Mouse (Mus musculus) forebrain, embryonic 11.5 days (tissue): ENCODE results near the gene Kcnab1. TPM values are rescaled to one million over a fixed set of nuclear protein-coding genes. Genes with fewer than 3 reads are reported as not detected.

Experiments used
- ATAC-seq: fragments of 200-750 bp; cut with Nextera tagmentation; replicated peaks from 2 replicates; pipeline ENCODE4 v1.8.0; 2017; ENCODE audit warnings: moderate TSS enrichment; ENCODE audit not compliant: low FRiP score
- DNase-seq: peaks from one replicate; pipeline ENCODE4 v3.0.0-alpha.2; 2017; ENCODE audit warnings: low spot score
- H3K27ac ChIP-seq: fragments of 300-500 bp; sonication (generic); 2 replicates; pipeline ENCODE4 v1.5.1; 2014; ENCODE audit warnings: low read depth, low read length
- H3K27me3 ChIP-seq: fragments of 300-500 bp; sonication (generic); 2 replicates; pipeline ENCODE4 v1.6.1; 2014; ENCODE audit warnings: mild to moderate bottlenecking, low read length, mixed read lengths; ENCODE audit not compliant: control insufficient read depth, insufficient read depth
- H3K36me3 ChIP-seq: fragments of 300-500 bp; sonication (generic); 2 replicates; pipeline ENCODE4 v1.6.1; 2014; ENCODE audit warnings: mild to moderate bottlenecking, low read length, moderate library complexity, mixed read lengths; ENCODE audit not compliant: control insufficient read depth, insufficient read depth
- H3K4me1 ChIP-seq: fragments of 300-500 bp; sonication (generic); replicated peaks from 2 replicates; pipeline ENCODE4 v1.6.1; 2014; ENCODE audit warnings: low read length, mixed read lengths; ENCODE audit not compliant: control insufficient read depth, insufficient read depth
- H3K4me2 ChIP-seq: fragments of 300-500 bp; sonication (generic); 2 replicates; pipeline ENCODE4 v1.6.1; 2014; ENCODE audit warnings: low read depth, mild to moderate bottlenecking, low read length, moderate library complexity, mixed read lengths; ENCODE audit not compliant: severe bottlenecking
- H3K4me3 ChIP-seq: fragments of 300-500 bp; sonication (generic); 2 replicates; pipeline ENCODE4 v1.5.1; 2014; ENCODE audit warnings: low read depth, low read length
- H3K9ac ChIP-seq: fragments of 300-500 bp; sonication (generic); 2 replicates; pipeline ENCODE4 v1.6.1; 2014; ENCODE audit warnings: low read length
- H3K9me3 ChIP-seq: fragments of 300-500 bp; sonication (generic); 2 replicates; pipeline ENCODE4 v1.6.1; 2016; ENCODE audit warnings: low read length, mixed read lengths; ENCODE audit not compliant: control insufficient read depth
- WGBS: fragments of 180-500 bp; shearing (Covaris S2); extraction: QIAGEN DNeasy Blood & Tissue Kit; methylation state at CpG from one replicate; pipeline ENCODE4 v1.1.7; 2014; 5-methylcytosine and 5-hydroxymethylcytosine counted together
- polyA plus RNA-seq: library from polyadenylated mRNA; unstranded; fragments of >200 nt; fragmentation: Nextera tagmentation; extraction: Ambion mirVana; gene quantifications from 2 replicates; pipeline ENCODE4 v1.2.1, GENCODE M21; 2014

Gene Kcnab1
- polyA plus RNA-seq, 1 experiment from 2014 or later, result 2.3 TPM

DNA sequence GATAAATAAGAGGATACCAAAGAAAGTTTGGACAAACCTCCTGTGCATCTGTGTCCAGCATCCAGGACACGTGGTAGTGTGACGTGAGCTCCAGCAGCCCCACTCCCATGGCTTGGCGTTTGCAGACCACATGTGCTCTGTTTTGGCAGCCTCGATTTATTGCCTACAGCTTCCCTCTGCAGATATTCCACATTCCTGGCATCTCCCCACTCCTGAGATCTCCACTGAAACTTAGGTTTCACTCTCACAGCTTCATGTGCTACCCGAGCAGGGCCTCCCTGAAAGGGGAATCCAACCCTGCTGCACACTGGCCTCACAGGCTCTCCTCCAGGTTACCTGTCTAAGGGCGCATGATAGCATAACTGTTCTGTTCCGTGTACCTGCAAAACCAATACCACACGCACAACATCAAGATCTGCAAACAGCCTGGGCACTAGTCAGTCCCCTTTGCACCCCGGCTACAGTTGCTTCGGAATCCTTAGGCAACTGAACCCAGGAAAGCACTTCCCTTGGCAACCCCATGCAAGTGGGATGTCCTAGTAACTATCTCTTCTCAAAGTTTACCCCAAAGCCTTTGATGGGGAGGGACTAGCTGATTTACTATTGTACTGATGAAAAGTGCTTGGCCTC is 228.8 kb downstream of the Kcnab1 start:
- Histone ChIP-seq H3K4me2 (no peak overlapping the region), H3K27me3 (no peaks in the 10 kb centered on the region), H3K27ac (no peak overlapping the region), H3K9me3 (no peaks in the 10 kb centered on the region), H3K4me3 (no peak overlapping the region), H3K9ac (no peak overlapping the region), H3K36me3 (no peaks in the 10 kb centered on the region), H3K4me1 (no peaks in the 10 kb centered on the region)
- no peak for ATAC-seq
- WGBS, result 85% methylated on average over 10 of the region's 10 CpGs
- DNase-seq, result no peak

DNA sequence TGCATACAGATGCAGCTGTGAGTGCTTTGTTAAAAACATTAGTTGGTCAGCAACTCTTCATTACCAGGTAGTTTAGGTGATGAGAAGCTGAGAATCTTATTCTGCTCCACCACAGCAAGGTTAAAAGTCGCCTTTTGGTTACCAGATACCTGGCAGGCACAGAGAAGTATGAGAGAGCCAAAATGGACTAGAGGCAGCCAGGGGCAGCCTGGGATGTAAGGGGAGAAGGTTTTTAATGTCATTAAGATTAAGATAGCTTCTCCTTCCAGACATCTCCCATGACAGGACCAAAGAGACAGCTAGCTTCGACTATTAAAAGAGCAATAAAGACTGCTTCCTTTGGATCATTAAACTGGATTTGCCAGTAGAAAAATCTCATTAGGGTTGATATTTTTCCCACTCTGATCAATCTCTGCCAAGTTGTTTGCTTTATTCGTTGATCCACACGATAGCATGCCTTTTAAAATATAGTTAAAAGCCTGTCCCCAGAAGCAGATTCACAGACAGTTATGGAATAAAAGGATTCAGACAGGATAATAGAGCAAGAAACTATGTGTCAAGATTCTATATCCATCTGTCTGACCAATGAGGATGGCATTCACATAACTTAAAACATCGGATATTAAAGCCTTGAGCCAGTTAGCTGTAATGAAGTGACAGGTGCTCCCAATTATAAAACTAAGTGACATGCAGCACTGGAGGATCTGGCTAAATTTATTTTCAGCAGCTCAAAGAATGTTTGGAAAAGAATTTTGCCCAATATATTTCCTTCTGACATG is 231.2 kb downstream of the Kcnab1 start:
- DNase-seq, result no peak
- H3K4me1 ChIP-seq, result no peaks in the 10 kb centered on the region
- 87% methylated on average over 5 of the region's 5 CpGs for WGBS

DNA sequence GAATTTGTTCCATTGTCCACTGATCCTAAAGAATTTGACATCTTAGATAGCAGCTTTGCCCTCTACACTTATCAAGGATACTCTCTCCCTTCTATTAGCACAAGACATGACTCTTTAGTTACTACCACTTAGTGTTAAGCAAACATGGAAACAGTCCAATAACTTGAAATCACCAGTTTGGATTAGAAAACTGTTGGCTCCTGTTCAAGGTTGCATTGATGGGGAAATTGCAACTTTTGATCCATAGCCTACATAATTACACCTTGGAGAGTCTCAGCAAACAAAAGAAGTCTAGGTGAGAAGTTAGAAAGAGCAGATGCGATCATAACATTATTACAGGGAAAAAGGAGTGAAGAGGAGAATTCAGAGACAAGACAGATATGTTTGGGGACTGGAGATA is 237.0 kb downstream of the Kcnab1 start:
- Histone ChIP-seq H3K27me3 (no peaks in the 10 kb centered on the region), H3K27ac (no peak overlapping the region), H3K36me3 (no peaks in the 10 kb centered on the region), H3K4me3 (no peak overlapping the region), H3K9ac (no peak overlapping the region), H3K9me3 (no peaks in the 10 kb centered on the region), H3K4me2 (no peak overlapping the region), H3K4me1 (no peaks in the 10 kb centered on the region)
- DNase-seq, result no peak
- ATAC-seq, result no peak
- 86% methylated on average over 1 of the region's 1 CpGs for WGBS

More for the DNA sequence above, 231.2 kb downstream of the Kcnab1 start:
- no peak overlapping the region for H3K27ac ChIP-seq
- H3K27me3 ChIP-seq, result no peaks in the 10 kb centered on the region
- H3K9ac ChIP-seq, result no peak overlapping the region
- H3K36me3 ChIP-seq, result no peaks in the 10 kb centered on the region
- H3K9me3 ChIP-seq, result no peaks in the 10 kb centered on the region
- no peak overlapping the region for H3K4me2 ChIP-seq
- no peak overlapping the region for H3K4me3 ChIP-seq
- no peak for ATAC-seq

DNA sequence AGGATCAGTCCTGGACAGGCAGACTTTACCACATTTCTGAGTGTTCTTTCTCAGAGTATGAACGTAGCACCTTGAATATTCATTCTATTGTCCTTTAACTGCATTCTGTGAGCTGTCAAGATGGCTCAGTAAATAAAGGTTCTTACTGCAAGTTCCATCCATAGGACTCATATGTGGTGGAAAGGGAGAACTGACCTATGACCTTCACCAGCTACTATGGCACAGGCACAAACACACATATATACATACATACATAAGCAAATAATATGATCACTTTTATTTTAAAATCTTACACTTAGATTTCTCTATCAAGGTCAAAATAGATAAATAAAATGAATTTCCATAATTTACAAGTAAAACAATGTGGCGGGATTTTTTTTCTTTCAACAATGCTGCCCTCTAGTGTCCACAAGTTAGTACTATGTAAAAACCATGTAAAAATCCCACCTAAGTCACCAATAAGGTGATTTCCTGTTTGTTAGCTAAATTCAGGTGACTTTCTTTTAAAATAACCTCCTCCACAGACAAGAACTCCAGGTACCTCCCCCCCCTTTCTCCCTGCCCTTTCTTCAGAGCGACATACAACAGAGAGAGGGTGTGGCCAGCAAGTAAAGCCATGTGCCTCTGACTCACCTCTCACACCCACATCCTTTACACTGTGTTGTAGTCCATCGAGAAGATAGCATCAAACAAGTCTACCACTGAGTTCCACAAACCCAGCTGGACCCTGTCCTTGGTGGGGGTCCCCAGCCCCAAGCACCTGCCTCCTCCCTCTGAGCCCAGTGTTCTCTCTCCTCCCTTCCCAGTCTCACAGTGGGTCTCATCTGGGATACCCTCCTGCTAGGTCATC is 243.3 kb downstream of the Kcnab1 start:
- Histone ChIP-seq H3K27ac (no peak overlapping the region), H3K9me3 (no peaks in the 10 kb centered on the region), H3K9ac (no peak overlapping the region), H3K4me2 (no peak overlapping the region), H3K36me3 (no peaks in the 10 kb centered on the region), H3K4me3 (no peak overlapping the region), H3K27me3 (no peaks in the 10 kb centered on the region), H3K4me1 (no peaks in the 10 kb centered on the region)
- ATAC-seq, result peak; percentile 55
- WGBS, result 58% methylated on average over 4 of the region's 4 CpGs
- DNase-seq, result no peak

DNA sequence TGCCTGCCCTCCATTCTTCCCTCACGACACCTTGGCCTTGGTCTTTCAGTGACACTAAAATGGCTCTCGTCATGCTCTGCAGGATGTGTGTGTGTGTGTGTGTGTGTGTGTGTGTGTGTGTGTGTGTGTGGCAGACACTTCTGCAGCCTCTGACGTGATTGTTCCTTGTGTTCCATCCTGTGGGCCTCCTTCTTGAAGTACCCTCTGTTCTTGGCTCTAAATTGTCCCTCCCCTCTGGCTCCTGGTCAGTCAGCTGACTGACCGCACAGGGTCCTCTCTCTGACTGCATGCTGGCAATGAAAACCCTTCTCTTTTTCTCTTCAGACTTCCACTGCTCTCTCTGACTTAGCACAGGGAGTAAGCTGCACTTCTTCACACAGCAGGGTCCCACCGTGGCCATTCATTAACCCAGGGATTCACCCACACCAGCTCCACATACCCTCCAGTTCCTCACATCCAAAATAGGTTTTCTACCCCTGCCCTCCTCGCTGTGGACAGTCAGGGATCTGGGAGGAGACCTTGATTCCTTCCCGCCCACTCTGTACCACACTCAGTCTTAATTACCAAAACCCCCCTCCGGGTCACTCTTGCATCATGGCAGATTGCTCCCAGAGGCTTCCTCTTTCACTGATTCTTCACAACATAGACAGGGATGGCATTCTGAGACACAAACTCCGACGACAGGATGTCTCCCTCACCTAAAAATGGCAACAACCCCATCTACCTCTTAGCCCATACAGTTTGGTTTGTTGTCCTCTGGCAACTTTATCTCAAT is 244.3 kb downstream of the Kcnab1 start:
- 75% methylated on average over 10 of the region's 10 CpGs for WGBS
- DNase-seq, result no peak
- no peak for ATAC-seq
- no peak overlapping the region for H3K4me2 ChIP-seq
- H3K27ac ChIP-seq, result no peak overlapping the region
- no peaks in the 10 kb centered on the region for H3K9me3 ChIP-seq
- H3K27me3 ChIP-seq, result no peaks in the 10 kb centered on the region
- no peaks in the 10 kb centered on the region for H3K36me3 ChIP-seq
- no peak overlapping the region for H3K4me3 ChIP-seq
- H3K9ac ChIP-seq, result no peak overlapping the region
- H3K4me1 ChIP-seq, result no peaks in the 10 kb centered on the region

DNA sequence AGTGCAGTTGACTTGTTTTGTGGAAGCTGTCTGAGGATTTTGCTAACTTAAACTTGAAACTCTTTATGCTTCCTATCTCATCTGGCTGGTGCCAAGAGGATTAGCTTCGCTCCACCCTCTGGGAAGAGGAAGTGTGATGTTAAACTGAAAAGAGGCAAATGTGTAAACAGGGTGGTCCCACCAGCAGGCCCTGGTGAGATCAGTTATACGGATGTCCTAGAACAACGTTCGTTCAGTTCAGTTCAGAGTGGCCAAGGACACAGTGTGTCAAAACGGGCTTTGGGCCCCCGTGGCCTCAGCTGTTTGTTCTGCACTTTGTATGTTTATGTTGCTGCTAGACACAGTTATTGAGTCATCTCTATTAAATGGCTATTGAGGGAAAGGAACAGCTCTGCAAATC is 246.3 kb downstream of the Kcnab1 start:
- DNase-seq, result no peak
- Histone ChIP-seq H3K27me3 (no peaks in the 10 kb centered on the region), H3K4me1 (no peaks in the 10 kb centered on the region), H3K27ac (no peak overlapping the region), H3K9me3 (no peaks in the 10 kb centered on the region), H3K9ac (no peak overlapping the region), H3K4me2 (no peak overlapping the region), H3K4me3 (no peak overlapping the region), H3K36me3 (no peaks in the 10 kb centered on the region)
- WGBS, result 85% methylated on average over 6 of the region's 6 CpGs
- ATAC-seq, result no peak

DNA sequence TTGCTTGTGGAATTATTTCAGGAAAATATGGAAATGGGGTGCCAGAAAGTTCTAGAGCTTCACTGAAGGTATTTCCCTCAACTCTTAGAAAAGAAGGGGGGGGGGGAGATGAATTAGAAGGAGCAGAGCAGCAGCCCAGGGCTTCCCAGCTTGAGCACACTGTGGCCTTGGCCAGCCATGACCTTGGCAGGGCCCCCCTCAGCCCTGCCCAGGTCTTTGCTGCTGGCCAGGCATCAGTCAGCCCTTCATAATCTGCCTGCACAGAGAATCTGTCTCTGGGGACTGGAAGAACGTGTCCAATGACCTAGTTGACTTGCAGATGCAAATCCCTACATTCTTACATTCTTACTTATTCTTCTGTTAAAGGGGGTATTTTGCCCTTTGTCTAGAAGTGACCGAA is 249.1 kb downstream of the Kcnab1 start:
- no peaks in the 10 kb centered on the region for H3K9me3 ChIP-seq
- no peak overlapping the region for H3K9ac ChIP-seq
- H3K4me2 ChIP-seq, result no peak overlapping the region
- DNase-seq (no peak), ATAC-seq (no peak)
- H3K4me3 ChIP-seq, result no peak overlapping the region
- H3K27me3 ChIP-seq, result no peaks in the 10 kb centered on the region
- H3K36me3 ChIP-seq, result no peaks in the 10 kb centered on the region; the same call in 1 of the 2 replicates
- H3K4me1 ChIP-seq, result no peaks in the 10 kb centered on the region
- 31% methylated on average over 2 of the region's 2 CpGs for WGBS
- H3K27ac ChIP-seq, result no peak overlapping the region

DNA sequence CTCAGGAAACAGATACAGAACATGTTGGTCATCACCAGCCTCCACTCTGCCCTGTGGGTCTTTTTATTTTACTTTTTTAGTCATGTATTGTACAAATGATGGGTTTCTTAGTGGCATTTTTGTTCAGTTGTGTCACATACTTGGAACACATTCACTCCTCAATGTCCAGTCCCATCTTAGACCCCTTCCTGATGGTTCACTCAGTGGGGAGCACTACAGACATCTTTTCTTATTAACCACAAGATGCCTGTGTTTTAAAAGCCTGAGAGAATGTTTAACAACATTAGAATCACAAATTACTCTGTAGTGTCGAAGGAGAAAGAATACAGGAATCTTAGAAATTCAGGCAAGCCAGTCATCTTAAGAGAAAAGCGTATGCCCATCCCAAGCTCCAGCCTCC is 249.7 kb downstream of the Kcnab1 start:
- no peak overlapping the region for H3K4me2 ChIP-seq
- DNase-seq, result no peak
- no peak overlapping the region for H3K27ac ChIP-seq
- no peaks in the 10 kb centered on the region for H3K4me1 ChIP-seq
- WGBS, result 73% methylated on average over 2 of the region's 2 CpGs
- no peak overlapping the region for H3K4me3 ChIP-seq
- no peaks in the 10 kb centered on the region; the same call in 1 of the 2 replicates for H3K36me3 ChIP-seq
- no peaks in the 10 kb centered on the region for H3K9me3 ChIP-seq
- ATAC-seq, result no peak
- H3K9ac ChIP-seq, result no peak overlapping the region
- no peaks in the 10 kb centered on the region for H3K27me3 ChIP-seq
